Mouse (Mus musculus) hindbrain, embryonic 13.5 days (tissue): ENCODE results near the gene Serpind1. TPM values are rescaled to one million over a fixed set of nuclear protein-coding genes. Genes with fewer than 3 reads are reported as not detected.

Source experiments
- ATAC-seq: fragments of 200-750 bp; cut with Nextera tagmentation; 2 replicates; pipeline ENCODE4 v1.8.0; 2017; ENCODE audit warnings: moderate TSS enrichment; ENCODE audit not compliant: low FRiP score
- H3K27ac ChIP-seq: fragments of 300-500 bp; sonication (generic); 2 replicates; pipeline ENCODE4 v1.5.1; 2015; ENCODE audit warnings: inconsistent platforms, mild to moderate bottlenecking, moderate library complexity
- H3K27me3 ChIP-seq: fragments of 300-500 bp; sonication (generic); 2 replicates; pipeline ENCODE4 v1.6.1; 2015; ENCODE audit warnings: mild to moderate bottlenecking, inconsistent platforms
- H3K36me3 ChIP-seq: fragments of 300-500 bp; sonication (generic); 2 replicates; pipeline ENCODE4 v1.6.1; 2015; ENCODE audit warnings: mild to moderate bottlenecking, inconsistent platforms
- H3K4me1 ChIP-seq: fragments of 300-500 bp; sonication (generic); replicated peaks from 2 replicates; pipeline ENCODE4 v1.6.1; 2015; ENCODE audit warnings: inconsistent platforms
- H3K4me2 ChIP-seq: fragments of 300-500 bp; sonication (generic); 2 replicates; pipeline ENCODE4 v1.6.1; 2015; ENCODE audit warnings: inconsistent platforms, mild to moderate bottlenecking, moderate library complexity
- H3K4me3 ChIP-seq: fragments of 300-500 bp; sonication (generic); 2 replicates; pipeline ENCODE4 v1.5.1; 2015; ENCODE audit warnings: mild to moderate bottlenecking, inconsistent platforms
- H3K9ac ChIP-seq: fragments of 300-500 bp; sonication (generic); 2 replicates; pipeline ENCODE4 v1.6.1; 2015; ENCODE audit warnings: mild to moderate bottlenecking, inconsistent platforms
- H3K9me3 ChIP-seq: fragments of 300-500 bp; sonication (generic); 2 replicates; pipeline ENCODE4 v1.6.1; 2016; ENCODE audit warnings: inconsistent platforms
- WGBS: fragments of 180-500 bp; shearing (Covaris S2); methylation state at CpG from one replicate; pipeline ENCODE4 v1.1.7; 2015; 5-methylcytosine and 5-hydroxymethylcytosine counted together
- polyA plus RNA-seq: library from polyadenylated mRNA; unstranded; fragments of >200 nt; fragmentation: Nextera tagmentation; extraction: Ambion mirVana; gene quantifications from 2 replicates; pipeline ENCODE4 v1.2.1, GENCODE M21; 2015

Serpind1 gene
- polyA plus RNA-seq, 1 experiment from 2014 or later = 1.2 TPM

DNA sequence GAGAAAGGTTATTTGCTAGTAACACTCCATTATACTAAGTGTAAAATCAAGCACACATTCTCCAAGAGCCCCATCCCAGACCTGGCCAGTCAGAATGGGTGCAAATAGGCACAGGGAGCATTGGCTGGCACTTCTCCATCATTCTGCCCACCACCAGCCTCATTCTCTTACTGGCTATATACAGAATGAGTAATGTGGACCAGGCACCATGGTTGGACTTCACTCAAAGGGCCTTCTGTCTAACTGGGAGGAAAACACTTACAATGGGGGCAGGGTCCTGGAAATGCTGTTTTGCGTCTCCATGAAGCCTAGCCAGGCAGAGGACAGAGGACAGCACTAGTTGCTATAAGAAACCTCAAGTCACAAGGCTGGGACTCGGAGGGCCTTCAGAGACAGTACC lies 5.1 kb upstream of the Serpind1 start:
- peaks cover 70% of the 10 kb centered on the region for H3K36me3 ChIP-seq
- H3K27me3 ChIP-seq = no peaks in the 10 kb centered on the region
- H3K4me3 ChIP-seq = no peak overlapping the region
- no peak overlapping the region for H3K9ac ChIP-seq
- H3K4me2 ChIP-seq = no peak overlapping the region
- WGBS = 89% methylated on average over 2 of the region's 2 CpGs
- no peak for ATAC-seq
- H3K9me3 ChIP-seq = no peaks in the 10 kb centered on the region
- H3K4me1 ChIP-seq = no peaks in the 10 kb centered on the region
- no peak overlapping the region for H3K27ac ChIP-seq

DNA sequence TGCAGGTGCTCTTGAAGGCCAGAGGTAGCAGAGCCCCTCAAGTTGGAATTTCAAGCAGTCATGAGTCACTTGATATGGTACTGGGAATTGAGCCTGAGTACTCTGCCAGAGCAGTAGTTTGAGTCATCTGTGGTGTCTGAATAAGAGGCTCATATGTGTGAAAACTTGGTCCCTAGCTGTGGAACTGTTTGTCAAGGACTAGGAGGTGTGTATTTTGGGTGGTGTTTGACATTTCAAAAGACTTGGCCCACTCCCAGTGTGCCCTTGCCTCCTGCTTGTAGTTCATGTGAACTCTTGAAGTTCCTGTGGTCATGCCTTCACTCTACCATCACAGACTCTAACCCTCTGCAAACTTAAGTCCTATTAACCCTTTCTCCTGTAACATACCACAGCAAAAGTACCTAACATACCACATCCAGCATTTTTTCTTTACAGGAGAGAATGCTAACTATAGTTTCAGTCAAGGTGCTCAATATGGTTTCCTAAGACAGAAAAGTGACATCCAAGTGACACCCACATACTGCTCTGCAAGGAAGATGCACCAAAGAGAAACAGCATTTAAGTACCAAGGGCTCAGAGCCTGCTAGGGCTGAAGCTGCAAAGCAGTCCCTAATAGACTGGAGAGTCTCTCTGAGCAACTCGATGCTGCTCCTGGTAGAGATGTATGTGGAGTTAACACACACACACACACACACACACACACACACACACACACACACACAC lies 1.2 kb upstream of the Serpind1 start:
- ATAC-seq = no peak
- Histone ChIP-seq H3K9me3 (no peaks in the 10 kb centered on the region), H3K27me3 (no peaks in the 10 kb centered on the region), H3K9ac (no peak overlapping the region), H3K27ac (no peak overlapping the region), H3K4me1 (no peaks in the 10 kb centered on the region), H3K36me3 (peaks cover 44% of the 10 kb centered on the region), H3K4me3 (no peak overlapping the region), H3K4me2 (no peak overlapping the region)
- 89% methylated on average over 1 of the region's 1 CpGs for WGBS

DNA sequence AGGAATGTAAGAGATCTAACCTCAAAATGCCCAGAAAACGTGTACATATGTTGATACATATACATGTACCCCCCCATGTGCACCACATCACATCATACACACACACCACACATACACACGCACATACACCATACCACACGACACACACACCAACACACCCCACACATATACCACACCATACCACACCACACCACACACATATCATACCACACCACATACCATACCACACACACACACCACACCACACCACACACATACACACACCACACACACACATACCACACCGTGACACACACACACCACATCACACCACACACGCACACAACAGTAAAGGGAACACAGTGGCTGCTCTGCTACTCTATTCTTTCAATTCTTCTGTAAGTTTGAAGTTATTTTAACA lies 684 bp downstream of the Serpind1 start:
- WGBS = 93% methylated on average over 5 of the region's 5 CpGs
- Histone ChIP-seq H3K27ac (no peak overlapping the region), H3K36me3 (peaks cover 44% of the 10 kb centered on the region), H3K27me3 (no peaks in the 10 kb centered on the region), H3K9me3 (no peaks in the 10 kb centered on the region), H3K4me1 (no peaks in the 10 kb centered on the region), H3K4me2 (no peak overlapping the region), H3K4me3 (no peak overlapping the region), H3K9ac (no peak overlapping the region)
- no peak for ATAC-seq

- H3K4me2 ChIP-seq = no peak overlapping the region
- no peaks in the 10 kb centered on the region for H3K27me3 ChIP-seq
- no peak overlapping the region for H3K9ac ChIP-seq
- no peaks in the 10 kb centered on the region for H3K4me1 ChIP-seq
- no peak overlapping the region for H3K27ac ChIP-seq
- no peak for ATAC-seq
- no peak overlapping the region for H3K4me3 ChIP-seq
- H3K9me3 ChIP-seq = no peaks in the 10 kb centered on the region
- peaks cover 47% of the 10 kb centered on the region for H3K36me3 ChIP-seq
Observed at GRCm38 (mm10) chr16:17334574-17334973, 3.4 kb downstream of the Serpind1 start.

- H3K27me3 ChIP-seq = no peaks in the 10 kb centered on the region
- no peak overlapping the region for H3K27ac ChIP-seq
- no peaks in the 10 kb centered on the region for H3K4me1 ChIP-seq
- H3K9ac ChIP-seq = no peak overlapping the region
- ATAC-seq = no peak
- no peaks in the 10 kb centered on the region for H3K9me3 ChIP-seq
- no peak overlapping the region for H3K4me2 ChIP-seq
- H3K36me3 ChIP-seq = peaks cover 56% of the 10 kb centered on the region
- H3K4me3 ChIP-seq = no peak overlapping the region
- WGBS = 82% methylated on average over 1 of the region's 1 CpGs
Observed at GRCm38 (mm10) chr16:17336089-17336488, 4.9 kb downstream of the Serpind1 start.

DNA sequence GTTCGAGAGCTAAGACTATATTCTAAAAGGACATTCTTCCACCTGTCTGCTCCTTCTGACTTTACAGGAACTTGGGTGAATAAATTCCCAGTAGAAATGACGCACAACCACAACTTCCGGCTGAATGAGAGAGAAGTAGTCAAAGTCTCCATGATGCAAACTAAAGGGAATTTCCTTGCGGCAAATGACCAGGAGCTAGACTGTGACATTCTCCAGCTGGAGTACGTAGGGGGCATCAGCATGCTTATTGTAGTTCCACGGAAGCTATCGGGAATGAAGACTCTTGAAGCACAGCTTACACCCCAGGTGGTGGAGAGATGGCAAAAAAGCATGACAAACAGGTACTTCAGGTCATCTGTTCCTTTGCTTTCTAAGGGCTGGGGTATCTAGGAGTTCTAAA lies 8.5 kb downstream of the Serpind1 start:
- ATAC-seq = no peak
- Histone ChIP-seq H3K27me3 (no peaks in the 10 kb centered on the region), H3K9ac (no peak overlapping the region), H3K27ac (no peak overlapping the region), H3K9me3 (no peaks in the 10 kb centered on the region), H3K4me1 (no peaks in the 10 kb centered on the region), H3K4me3 (no peak overlapping the region), H3K36me3 (peaks cover 67% of the 10 kb centered on the region), H3K4me2 (no peak overlapping the region)
- WGBS = 93% methylated on average over 7 of the region's 7 CpGs

- H3K4me2 ChIP-seq = no peak overlapping the region
- no peaks in the 10 kb centered on the region for H3K9me3 ChIP-seq
- no peak overlapping the region for H3K4me3 ChIP-seq
- H3K36me3 ChIP-seq = peaks cover 63% of the 10 kb centered on the region
- no peak overlapping the region for H3K27ac ChIP-seq
- no peaks in the 10 kb centered on the region for H3K4me1 ChIP-seq
- no peak overlapping the region for H3K9ac ChIP-seq
- 87% methylated on average over 2 of the region's 2 CpGs for WGBS
- ATAC-seq = no peak
- no peaks in the 10 kb centered on the region for H3K27me3 ChIP-seq
Observed at GRCm38 (mm10) chr16:17340705-17341104, 9.5 kb downstream of the Serpind1 start.

DNA sequence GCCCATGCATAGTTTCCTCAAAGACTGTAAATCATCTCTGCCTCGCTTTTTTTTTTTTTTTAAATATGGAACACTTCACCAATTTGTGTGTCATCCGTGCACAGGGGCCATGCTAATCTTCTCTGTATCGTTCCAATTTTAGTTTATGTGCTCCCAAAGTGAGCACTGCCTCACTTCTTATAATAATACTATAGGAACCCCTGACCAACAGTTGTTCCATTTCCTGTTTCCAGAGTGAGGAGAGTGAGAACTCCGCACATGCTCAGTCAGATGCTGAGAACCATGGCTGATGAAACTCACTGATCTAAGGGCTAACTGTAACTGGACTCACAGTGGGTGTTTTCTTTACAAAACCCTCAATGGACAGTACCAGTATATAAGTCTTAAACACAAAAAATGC lies 10.7 kb downstream of the Serpind1 start:
- no peaks in the 10 kb centered on the region for H3K27me3 ChIP-seq
- H3K4me1 ChIP-seq = no peaks in the 10 kb centered on the region
- no peaks in the 10 kb centered on the region for H3K9me3 ChIP-seq
- no peak overlapping the region for H3K4me2 ChIP-seq
- H3K4me3 ChIP-seq = no peak overlapping the region
- no peak for ATAC-seq
- WGBS = 96% methylated on average over 4 of the region's 4 CpGs
- peaks cover 63% of the 10 kb centered on the region for H3K36me3 ChIP-seq
- H3K9ac ChIP-seq = no peak overlapping the region
- no peak overlapping the region for H3K27ac ChIP-seq

- ATAC-seq = no peak
- no peak overlapping the region for H3K27ac ChIP-seq
- no peak overlapping the region for H3K4me3 ChIP-seq
- no peaks in the 10 kb centered on the region for H3K27me3 ChIP-seq
- H3K36me3 ChIP-seq = peaks cover 69% of the 10 kb centered on the region
- 95% methylated on average over 8 of the region's 8 CpGs for WGBS
- H3K4me2 ChIP-seq = no peak overlapping the region
- H3K4me1 ChIP-seq = no peaks in the 10 kb centered on the region
- no peaks in the 10 kb centered on the region for H3K9me3 ChIP-seq
- no peak overlapping the region for H3K9ac ChIP-seq
Observed at GRCm38 (mm10) chr16:17345141-17345812, 14.1 kb downstream of the Serpind1 start.

DNA sequence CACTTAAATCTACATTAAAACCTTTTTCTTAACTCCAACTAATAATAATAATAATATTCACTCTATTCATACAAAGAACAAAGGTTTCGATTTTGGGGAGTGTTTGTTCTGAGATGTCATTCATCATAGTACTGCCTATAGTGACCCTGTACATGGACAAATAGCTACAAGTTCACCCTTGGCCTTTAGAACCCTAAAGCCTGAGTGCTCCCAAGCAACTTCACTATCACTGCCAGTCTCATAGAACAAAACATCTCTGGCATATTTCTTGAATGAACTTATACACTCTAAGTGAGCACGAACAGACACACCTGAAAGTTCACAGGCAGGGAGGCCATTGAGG lies 14.6 kb downstream of the Serpind1 start:
- WGBS = 86% methylated on average over 2 of the region's 2 CpGs
- H3K4me1 ChIP-seq = no peaks in the 10 kb centered on the region
- no peaks in the 10 kb centered on the region for H3K27me3 ChIP-seq
- H3K4me3 ChIP-seq = no peak overlapping the region
- no peak overlapping the region for H3K4me2 ChIP-seq
- peaks cover 71% of the 10 kb centered on the region for H3K36me3 ChIP-seq
- ATAC-seq = no peak
- no peaks in the 10 kb centered on the region for H3K9me3 ChIP-seq
- no peak overlapping the region for H3K27ac ChIP-seq
- H3K9ac ChIP-seq = no peak overlapping the region

DNA sequence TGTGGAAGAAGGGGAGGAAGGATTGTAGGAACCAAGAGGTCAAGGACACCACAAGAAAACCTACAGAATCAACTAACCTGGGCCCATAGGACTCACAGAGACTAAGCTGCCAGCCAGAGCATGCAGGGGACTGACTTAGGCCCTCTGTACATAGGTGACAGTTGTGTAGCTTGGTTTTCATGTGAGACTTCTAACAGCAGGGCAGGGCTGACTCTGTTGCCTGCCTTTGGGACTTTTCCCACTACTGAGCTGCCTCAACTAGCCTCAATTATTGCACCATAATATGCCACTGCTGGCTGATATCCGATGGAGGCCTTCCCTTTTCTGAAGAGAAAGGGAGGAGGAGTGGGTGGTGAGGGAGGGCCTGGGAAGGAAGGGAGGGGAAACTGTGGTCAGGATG lies 15.6 kb downstream of the Serpind1 start:
- H3K9me3 ChIP-seq = no peaks in the 10 kb centered on the region
- H3K27me3 ChIP-seq = no peaks in the 10 kb centered on the region
- H3K27ac ChIP-seq = no peak overlapping the region
- H3K36me3 ChIP-seq = peaks cover 77% of the 10 kb centered on the region
- 95% methylated on average over 1 of the region's 1 CpGs for whole genome bisulfite sequencing
- ATAC-seq = no peak
- no peaks in the 10 kb centered on the region for H3K4me1 ChIP-seq
- H3K4me2 ChIP-seq = no peak overlapping the region
- no peak overlapping the region for H3K4me3 ChIP-seq
- H3K9ac ChIP-seq = no peak overlapping the region

DNA sequence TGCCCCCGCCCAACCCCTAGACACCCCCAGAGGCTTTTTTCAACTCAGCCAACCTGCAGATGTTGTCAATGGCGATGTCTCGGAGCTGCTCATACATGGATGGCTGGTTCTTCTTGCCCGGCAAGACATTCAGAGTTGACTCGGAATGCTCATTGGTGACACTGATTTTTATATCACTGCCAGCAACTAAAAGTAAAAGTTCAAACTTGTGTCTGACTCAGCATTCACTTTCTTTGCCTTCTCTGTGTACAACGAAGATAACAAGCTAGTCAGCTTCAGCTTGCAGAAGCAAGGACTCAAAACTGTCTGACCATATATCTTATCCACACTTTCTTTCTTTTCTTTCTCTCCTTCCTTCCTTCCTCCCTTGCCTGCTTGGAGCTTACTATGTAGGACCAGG lies 24.9 kb downstream of the Serpind1 start:
- H3K27me3 ChIP-seq = no peaks in the 10 kb centered on the region
- H3K36me3 ChIP-seq = peaks cover 80% of the 10 kb centered on the region
- no peak for ATAC-seq
- H3K4me1 ChIP-seq = no peaks in the 10 kb centered on the region
- H3K27ac ChIP-seq = no peak overlapping the region
- no peaks in the 10 kb centered on the region for H3K9me3 ChIP-seq
- 94% methylated on average over 6 of the region's 6 CpGs for WGBS
- no peak overlapping the region for H3K9ac ChIP-seq
- no peak overlapping the region for H3K4me2 ChIP-seq
- H3K4me3 ChIP-seq = no peak overlapping the region

DNA sequence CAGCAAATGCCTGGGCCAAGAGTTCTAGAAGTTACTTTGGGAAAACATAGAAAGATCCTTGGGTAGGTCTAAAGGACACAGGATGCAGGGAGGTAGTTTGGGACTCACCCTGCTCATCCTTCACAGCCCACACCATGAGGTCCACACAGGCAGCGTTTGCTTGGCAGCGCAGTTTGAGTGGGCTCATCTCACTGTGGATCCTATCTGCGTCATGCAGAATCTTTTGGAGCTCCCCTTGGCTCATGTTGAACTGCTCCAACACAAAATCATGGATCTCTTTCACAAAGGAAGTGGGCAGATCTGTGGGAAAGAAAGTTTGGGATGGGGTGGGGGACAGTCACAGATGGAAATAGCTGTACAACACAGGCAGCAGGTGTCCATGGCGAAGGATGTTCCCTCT lies 27.6 kb downstream of the Serpind1 start:
- Histone ChIP-seq H3K4me2 (no peak overlapping the region), H3K36me3 (peaks cover 78% of the 10 kb centered on the region), H3K9ac (no peak overlapping the region), H3K9me3 (no peaks in the 10 kb centered on the region), H3K4me1 (no peaks in the 10 kb centered on the region), H3K4me3 (no peak overlapping the region), H3K27ac (no peak overlapping the region), H3K27me3 (no peaks in the 10 kb centered on the region)
- 93% methylated on average over 4 of the region's 4 CpGs for WGBS
- ATAC-seq = no peak
